Mouse (Mus musculus): Measurements from ENCODE around the gene Bckdha.

- no peak for TF ChIP-seq CTCF (conservative IDR thresholded peaks at IDR 0.05; ENCODE audit: low read length)
- TF ChIP-seq POU5F1 (IDR thresholded peaks at IDR 0.05; ENCODE audit: borderline replicate concordance, low read length): no peak
Observed at GRCm38 (mm10) chr7:25606625-25607063, 52.1 kb downstream of the Bckdha start.

Measured in E14TG2a.4 (cell line).